Mouse (Mus musculus) intestine, embryonic 15.5 days (tissue): Measurements from ENCODE around the gene Hist2h2ab. TPM values are rescaled to one million over a fixed set of nuclear protein-coding genes. Genes with fewer than 3 reads are reported as not detected.
"Not testable (repeated sequence)": the region's sequence is repeated elsewhere in the genome, so short reads cannot be mapped to it uniquely, and the experiment has no call there.

Experiments used
- ATAC-seq: fragments of 200-750 bp; cut with Nextera tagmentation; 2 replicates; pipeline ENCODE4 v1.8.0; 2017; ENCODE audit warnings: moderate TSS enrichment, moderate library complexity
- H3K27ac ChIP-seq: fragments of 300-500 bp; sonication (generic); 2 replicates; pipeline ENCODE4 v1.5.1; 2015; ENCODE audit warnings: mild to moderate bottlenecking, inconsistent platforms
- H3K27me3 ChIP-seq: fragments of 300-500 bp; sonication (generic); replicated peaks from 2 replicates; pipeline ENCODE4 v1.6.1; 2015; ENCODE audit warnings: inconsistent platforms
- H3K36me3 ChIP-seq: fragments of 300-500 bp; sonication (generic); 2 replicates; pipeline ENCODE4 v1.6.1; 2015; ENCODE audit warnings: inconsistent platforms
- H3K4me1 ChIP-seq: fragments of 300-500 bp; sonication (generic); replicated peaks from 2 replicates; pipeline ENCODE4 v1.6.1; 2015; ENCODE audit warnings: inconsistent platforms
- H3K4me2 ChIP-seq: fragments of 300-500 bp; sonication (generic); replicated peaks from 2 replicates; pipeline ENCODE4 v1.6.1; 2015; ENCODE audit warnings: mild to moderate bottlenecking, inconsistent platforms
- H3K4me3 ChIP-seq: fragments of 300-500 bp; sonication (generic); replicated peaks from 2 replicates; pipeline ENCODE4 v1.5.1; 2015; ENCODE audit warnings: inconsistent platforms
- H3K9ac ChIP-seq: fragments of 300-500 bp; sonication (generic); 2 replicates; pipeline ENCODE4 v1.6.1; 2015; ENCODE audit warnings: inconsistent platforms
- H3K9me3 ChIP-seq: fragments of 300-500 bp; sonication (generic); 2 replicates; pipeline ENCODE4 v1.6.1; 2016; ENCODE audit warnings: inconsistent platforms
- WGBS: fragments of 180-500 bp; shearing (Covaris S2); methylation state at CpG from one replicate; pipeline ENCODE4 v1.1.7; 2015; 5-methylcytosine and 5-hydroxymethylcytosine counted together
- polyA plus RNA-seq: library from polyadenylated mRNA; unstranded; fragments of >200 nt; fragmentation: Nextera tagmentation; extraction: Ambion mirVana; gene quantifications from 2 replicates; pipeline ENCODE4 v1.2.1, GENCODE M21; 2015

Gene Hist2h2ab
- polyA plus RNA-seq, 1 experiment from 2014 or later, result 1.1 TPM

DNA sequence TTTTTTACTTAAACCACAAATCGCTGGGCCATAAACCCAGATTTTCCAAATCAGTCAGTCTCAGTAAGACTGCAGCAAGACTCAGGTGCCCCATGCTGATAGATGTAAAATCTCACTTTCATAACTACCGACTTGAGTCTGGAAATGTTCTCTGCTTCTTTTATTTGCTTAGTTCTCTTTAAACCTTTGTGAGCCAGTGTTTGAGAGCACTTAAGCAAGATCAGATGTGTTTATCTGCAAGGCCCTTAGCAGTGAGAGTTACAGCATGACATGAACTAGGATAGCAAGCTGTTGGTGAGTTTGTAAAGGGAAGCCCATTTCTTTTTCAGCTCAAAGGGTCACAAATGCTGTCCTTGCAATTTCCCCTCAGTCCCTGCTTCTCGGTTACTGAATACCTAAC is 37.5 kb downstream of the Hist2h2ab start:
- H3K9me3 ChIP-seq, result no peaks in the 10 kb centered on the region
- no peak overlapping the region for H3K27ac ChIP-seq
- H3K4me2 ChIP-seq, result no peak overlapping the region
- peaks cover 10% of the 10 kb centered on the region; the same call in 1 of the 2 replicates for H3K4me1 ChIP-seq
- WGBS, result 72% methylated on average over 3 of the region's 3 CpGs
- no peak overlapping the region for H3K4me3 ChIP-seq
- no peaks in the 10 kb centered on the region for H3K36me3 ChIP-seq
- H3K9ac ChIP-seq, result no peak overlapping the region
- ATAC-seq, result no peak
- H3K27me3 ChIP-seq, result no peaks in the 10 kb centered on the region

DNA sequence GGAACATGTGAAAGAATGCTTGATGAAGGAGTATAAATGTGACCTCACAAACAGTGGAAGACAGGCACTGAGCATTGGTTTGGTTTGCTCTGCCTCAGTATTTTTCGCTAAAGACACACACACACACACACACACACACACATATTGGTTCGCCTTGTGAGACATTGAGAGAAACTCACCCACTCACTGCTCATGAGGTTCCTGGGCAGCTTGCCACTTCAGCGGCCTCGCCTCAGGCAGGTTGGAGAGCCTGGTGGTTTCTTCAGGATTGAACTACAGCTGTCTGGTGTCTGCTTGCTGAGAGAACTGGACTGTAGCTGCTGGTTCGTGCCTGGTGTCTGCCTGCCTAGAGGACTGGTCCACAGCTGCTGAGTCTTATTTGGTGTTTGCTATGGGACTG is 40.6 kb downstream of the Hist2h2ab start:
- H3K9me3 ChIP-seq, result no peaks in the 10 kb centered on the region
- no peak overlapping the region for H3K4me2 ChIP-seq
- H3K4me1 ChIP-seq, result peaks cover 16% of the 10 kb centered on the region
- no peak for ATAC-seq
- no peak overlapping the region for H3K4me3 ChIP-seq
- H3K27ac ChIP-seq, result no peak overlapping the region
- H3K27me3 ChIP-seq, result no peaks in the 10 kb centered on the region
- WGBS, result 88% methylated on average over 5 of the region's 5 CpGs
- H3K9ac ChIP-seq, result no peak overlapping the region
- H3K36me3 ChIP-seq, result no peaks in the 10 kb centered on the region

DNA sequence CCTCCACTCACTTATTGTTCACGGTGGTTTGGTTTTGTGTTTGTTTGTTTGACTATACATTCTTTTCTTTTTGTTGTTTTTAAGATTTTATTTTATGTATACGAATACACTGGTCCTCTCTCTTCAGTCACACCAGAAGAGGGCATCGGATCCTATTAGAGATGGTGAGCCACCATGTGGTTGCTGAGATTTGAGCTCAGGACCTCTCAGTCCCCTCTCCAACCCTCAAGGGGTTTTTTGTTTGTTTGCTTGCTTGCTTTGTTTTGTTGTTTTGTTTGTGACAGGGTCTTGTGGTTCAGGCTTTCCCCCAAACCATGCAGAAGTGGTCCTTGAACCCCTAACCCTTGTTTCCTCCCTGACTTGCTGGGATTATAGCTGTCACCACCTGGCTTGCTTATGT is 42.0 kb downstream of the Hist2h2ab start:
- 58% methylated on average over 3 of the region's 3 CpGs for WGBS
- H3K9ac ChIP-seq, result no peak overlapping the region; the same call in 1 of the 2 replicates
- H3K4me1 ChIP-seq, result peaks cover 14% of the 10 kb centered on the region
- H3K36me3 ChIP-seq, result no peaks in the 10 kb centered on the region
- H3K9me3 ChIP-seq, result no peaks in the 10 kb centered on the region
- H3K4me2 ChIP-seq, result peak overlapping the region; percentile 72
- H3K4me3 ChIP-seq, result peak overlapping the region; percentile 53
- no peak for ATAC-seq
- peak overlapping the region; percentile 99 for H3K27ac ChIP-seq
- H3K27me3 ChIP-seq, result no peaks in the 10 kb centered on the region

DNA sequence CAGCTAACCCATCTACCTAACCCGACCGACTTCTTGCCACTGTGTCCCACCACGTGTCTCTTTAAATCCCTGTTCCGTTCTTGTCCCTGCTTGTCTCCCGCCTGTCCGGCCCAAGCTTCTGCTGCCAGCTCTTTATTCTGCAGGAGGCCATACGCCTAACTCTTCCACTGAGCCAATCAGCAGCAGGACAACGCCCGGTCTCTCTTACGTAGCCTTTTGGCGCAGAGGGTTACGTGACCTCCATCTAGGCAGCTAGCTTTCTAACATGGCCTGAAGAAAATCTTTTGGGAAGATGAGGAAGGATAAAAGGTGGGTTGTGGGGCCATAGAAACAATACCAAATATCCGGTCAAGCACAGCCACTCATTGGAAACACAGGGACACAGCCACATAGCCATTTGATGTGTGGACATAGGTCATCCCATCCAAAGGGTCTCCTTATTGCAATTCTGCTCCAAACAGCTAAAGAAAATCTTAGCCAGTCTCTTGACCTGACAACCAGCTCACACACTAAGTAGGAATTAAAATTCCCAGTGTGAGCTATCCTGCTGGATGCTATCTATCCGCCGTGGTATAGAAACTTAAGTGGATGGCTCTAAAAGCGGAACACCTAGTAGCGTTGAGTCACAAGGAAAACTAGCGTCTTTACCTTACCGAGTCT is 42.7 kb downstream of the Hist2h2ab start:
- no peaks in the 10 kb centered on the region for H3K27me3 ChIP-seq
- H3K27ac ChIP-seq, result peak overlapping the region; percentile 99
- peak; percentile 85 for ATAC-seq
- peak overlapping the region; percentile 68 for H3K9ac ChIP-seq
- under 1% methylated on average over 19 of the region's 19 CpGs for WGBS
- H3K4me1 ChIP-seq, result peaks cover 13% of the 10 kb centered on the region
- H3K4me3 ChIP-seq, result peak overlapping the region; percentile 53
- H3K9me3 ChIP-seq, result no peaks in the 10 kb centered on the region
- no peaks in the 10 kb centered on the region for H3K36me3 ChIP-seq
- H3K4me2 ChIP-seq, result peak overlapping the region; percentile 72

DNA sequence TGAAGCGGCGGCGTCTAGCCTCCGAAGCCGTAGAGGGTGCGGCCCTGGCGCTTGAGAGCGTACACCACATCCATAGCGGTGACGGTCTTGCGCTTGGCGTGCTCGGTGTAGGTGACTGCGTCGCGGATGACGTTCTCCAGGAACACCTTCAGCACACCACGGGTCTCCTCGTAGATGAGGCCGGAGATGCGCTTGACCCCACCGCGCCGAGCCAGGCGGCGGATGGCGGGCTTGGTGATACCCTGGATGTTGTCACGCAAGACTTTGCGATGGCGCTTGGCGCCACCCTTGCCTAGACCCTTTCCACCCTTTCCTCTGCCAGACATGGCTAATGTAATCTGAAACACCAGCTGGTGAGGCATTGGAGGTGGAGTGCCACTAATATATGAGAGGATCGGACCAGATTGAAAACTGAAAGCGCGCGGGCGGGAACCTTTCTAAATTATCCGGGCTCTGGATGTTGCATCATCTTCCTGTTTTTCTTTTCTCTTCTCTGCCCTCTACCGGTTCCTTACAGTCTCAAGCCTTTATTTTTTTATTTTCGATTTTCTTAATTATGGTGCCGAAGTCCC is 43.4 kb downstream of the Hist2h2ab start, which contains the start of gene Hist2h4:
TSS of gene Hist2h4 (minus strand) at position 333 of the 572 bp plus-strand sequence.
- no peaks in the 10 kb centered on the region for H3K9me3 ChIP-seq
- H3K4me1 ChIP-seq, result peaks cover 17% of the 10 kb centered on the region
- peak within 1 kb of the TSS; percentile 99 for H3K27ac ChIP-seq
- under 1% methylated on average over 40 of the region's 40 CpGs for WGBS
- H3K4me2 ChIP-seq, result peak within 1 kb of the TSS; percentile 72
- H3K4me3 ChIP-seq, result peak within 1 kb of the TSS; percentile 53
- no peaks in the 10 kb centered on the region for H3K27me3 ChIP-seq
- peak; percentile 91 for ATAC-seq
- H3K36me3 ChIP-seq, result no peaks in the 10 kb centered on the region
- H3K9ac ChIP-seq, result peak within 1 kb of the TSS; percentile 68

DNA sequence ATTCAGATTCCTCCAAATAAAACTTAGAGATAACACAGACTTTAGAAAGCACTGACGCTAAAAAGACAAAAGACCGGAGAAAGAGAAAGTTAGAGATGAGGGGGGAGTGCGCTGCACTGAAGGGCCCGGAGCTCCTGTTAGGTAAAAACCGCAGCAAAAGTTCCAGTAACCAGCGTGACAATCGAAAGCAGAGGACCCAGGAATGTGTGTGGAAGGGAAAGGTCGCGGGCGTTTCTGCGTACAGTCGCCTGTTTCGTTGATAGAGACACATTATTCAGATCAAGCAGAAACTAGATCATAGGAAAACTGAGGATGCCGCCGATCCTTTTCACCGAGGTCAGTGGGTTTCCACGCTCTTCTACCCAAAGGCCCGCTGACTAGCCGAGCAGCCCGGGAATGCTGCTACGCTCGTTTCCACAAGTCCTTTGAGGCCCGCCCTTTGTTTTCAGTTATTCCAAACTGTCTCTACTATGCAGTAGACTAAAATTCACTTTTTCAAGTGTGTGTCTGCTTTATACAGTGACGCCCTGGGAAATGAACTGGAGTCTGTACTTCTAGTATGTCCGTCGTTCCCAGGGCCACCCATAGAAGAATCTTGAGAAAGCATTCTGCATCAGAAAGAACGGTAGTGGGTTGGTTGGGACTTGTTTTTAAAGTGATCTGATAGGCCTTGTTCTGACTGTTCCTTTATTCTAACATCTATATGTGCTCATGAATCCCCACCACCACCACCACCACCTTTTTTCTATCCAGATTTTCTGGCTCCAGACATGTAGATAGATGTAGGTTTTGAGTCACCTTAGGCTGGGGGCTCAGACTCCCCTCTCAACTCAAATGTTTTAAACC is 44.1 kb downstream of the Hist2h2ab start:
- Histone ChIP-seq H3K27me3 (no peaks in the 10 kb centered on the region), H3K9ac (peak overlapping the region; percentile 59), H3K4me1 (peaks cover 17% of the 10 kb centered on the region), H3K27ac (peak overlapping the region; percentile 94), H3K36me3 (no peaks in the 10 kb centered on the region), H3K4me2 (peak overlapping the region; percentile 72), H3K4me3 (peak overlapping the region; percentile 53), H3K9me3 (no peaks in the 10 kb centered on the region)
- ATAC-seq, result peak; percentile 45
- 5% methylated on average over 27 of the region's 27 CpGs for whole genome bisulfite sequencing

DNA sequence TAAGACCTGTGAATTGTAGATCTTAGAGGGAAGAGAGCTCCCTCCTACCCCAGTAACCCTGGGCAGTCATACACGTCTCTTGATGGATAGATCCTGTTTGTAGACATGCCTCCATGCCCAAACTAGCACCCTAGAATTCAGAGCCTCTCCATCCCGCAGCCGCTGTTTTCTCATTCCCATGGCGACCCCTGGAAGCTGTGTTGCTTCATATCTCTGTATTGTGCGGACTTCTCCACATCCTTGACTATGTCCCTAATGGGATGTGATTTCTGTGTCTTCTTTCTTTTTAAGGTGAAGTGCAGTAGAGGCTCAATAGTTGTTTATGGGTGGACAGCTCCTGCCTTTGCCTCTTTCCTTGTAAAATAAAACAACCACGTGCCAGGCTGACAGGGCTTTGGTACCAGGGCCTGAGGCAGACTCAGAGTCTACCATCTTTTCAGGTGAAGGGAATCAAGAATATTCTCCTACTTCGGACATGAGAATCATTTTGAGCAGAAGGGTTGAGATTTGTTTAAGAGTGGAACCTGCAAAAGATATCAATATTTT is 44.8 kb downstream of the Hist2h2ab start:
- ATAC-seq, result no peak
- no peaks in the 10 kb centered on the region for H3K27me3 ChIP-seq
- peak overlapping the region; percentile 94 for H3K27ac ChIP-seq
- H3K4me3 ChIP-seq, result 0 out of 2 replicates have a peak overlapping the region, but pooled peaks have one; percentile 53
- peaks cover 17% of the 10 kb centered on the region for H3K4me1 ChIP-seq
- 73% methylated on average over 7 of the region's 7 CpGs for WGBS
- peak overlapping the region; percentile 59 for H3K9ac ChIP-seq
- no peaks in the 10 kb centered on the region for H3K36me3 ChIP-seq
- H3K4me2 ChIP-seq, result peak overlapping the region; percentile 72
- H3K9me3 ChIP-seq, result no peaks in the 10 kb centered on the region

DNA sequence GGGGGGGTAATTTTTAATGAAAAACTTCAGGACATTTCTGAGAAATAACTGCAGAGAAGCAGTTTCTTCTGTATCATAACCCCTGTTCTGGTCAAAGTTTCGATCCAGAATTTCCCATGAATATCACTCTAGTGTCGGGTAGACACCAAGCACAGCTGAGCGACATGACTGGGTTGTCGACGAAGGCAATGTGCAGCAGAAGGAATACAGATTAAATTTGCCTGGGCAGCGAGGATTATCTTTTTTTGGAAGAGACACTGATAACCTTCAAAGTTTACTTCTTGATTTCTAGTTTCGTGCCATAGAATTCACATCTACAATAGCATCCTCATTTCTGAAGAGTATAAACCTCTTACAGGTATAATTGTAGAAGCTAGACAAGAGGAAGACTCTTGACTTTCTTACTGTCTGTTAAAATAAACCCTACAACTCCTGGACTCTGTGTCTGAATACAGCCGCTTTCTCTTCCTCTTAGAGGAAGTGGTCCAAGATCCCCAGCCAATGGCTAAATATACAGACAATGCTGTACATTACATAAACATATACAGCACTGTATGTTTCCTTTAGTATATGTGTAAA is 46.6 kb downstream of the Hist2h2ab start:
- H3K27me3 ChIP-seq, result no peaks in the 10 kb centered on the region
- H3K9ac ChIP-seq, result no peak overlapping the region
- H3K4me3 ChIP-seq, result no peak overlapping the region
- no peak for ATAC-seq
- no peak overlapping the region for H3K27ac ChIP-seq
- no peaks in the 10 kb centered on the region for H3K36me3 ChIP-seq
- H3K4me2 ChIP-seq, result no peak overlapping the region
- no peaks in the 10 kb centered on the region for H3K9me3 ChIP-seq
- H3K4me1 ChIP-seq, result peaks cover 17% of the 10 kb centered on the region
- WGBS, result 88% methylated on average over 8 of the region's 8 CpGs

DNA sequence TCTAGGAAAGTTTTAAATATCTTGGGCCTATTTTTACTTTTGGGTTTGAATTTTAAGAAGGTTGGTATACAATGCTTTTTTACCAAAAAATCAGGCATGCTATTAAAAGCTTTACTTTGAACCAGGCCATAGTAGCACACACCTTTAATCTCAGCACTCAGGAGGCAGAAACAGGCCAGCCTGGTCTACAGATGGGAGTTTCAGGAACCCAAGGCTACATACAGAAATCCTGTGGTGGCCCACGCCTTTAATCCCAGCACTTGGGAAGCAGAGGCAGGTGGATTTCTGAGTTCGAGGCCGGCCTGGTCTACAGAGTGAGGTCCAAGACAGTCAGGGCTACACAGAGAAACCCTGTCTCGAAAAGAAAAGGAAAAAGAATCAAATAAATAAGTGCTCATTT is 47.9 kb downstream of the Hist2h2ab start:
- no peak for ATAC-seq
- H3K27ac ChIP-seq, result peak overlapping the region; percentile 83; the same call in 1 of the 2 replicates
- H3K27me3 ChIP-seq, result no peaks in the 10 kb centered on the region
- 77% methylated on average over 4 of the region's 4 CpGs for WGBS
- no peak overlapping the region; the same call in 1 of the 2 replicates for H3K9ac ChIP-seq
- no peaks in the 10 kb centered on the region for H3K36me3 ChIP-seq
- no peaks in the 10 kb centered on the region for H3K9me3 ChIP-seq
- H3K4me3 ChIP-seq, result no peak overlapping the region
- peaks cover 11% of the 10 kb centered on the region for H3K4me1 ChIP-seq
- H3K4me2 ChIP-seq, result peak overlapping the region; percentile 51; the same call in 1 of the 2 replicates

DNA sequence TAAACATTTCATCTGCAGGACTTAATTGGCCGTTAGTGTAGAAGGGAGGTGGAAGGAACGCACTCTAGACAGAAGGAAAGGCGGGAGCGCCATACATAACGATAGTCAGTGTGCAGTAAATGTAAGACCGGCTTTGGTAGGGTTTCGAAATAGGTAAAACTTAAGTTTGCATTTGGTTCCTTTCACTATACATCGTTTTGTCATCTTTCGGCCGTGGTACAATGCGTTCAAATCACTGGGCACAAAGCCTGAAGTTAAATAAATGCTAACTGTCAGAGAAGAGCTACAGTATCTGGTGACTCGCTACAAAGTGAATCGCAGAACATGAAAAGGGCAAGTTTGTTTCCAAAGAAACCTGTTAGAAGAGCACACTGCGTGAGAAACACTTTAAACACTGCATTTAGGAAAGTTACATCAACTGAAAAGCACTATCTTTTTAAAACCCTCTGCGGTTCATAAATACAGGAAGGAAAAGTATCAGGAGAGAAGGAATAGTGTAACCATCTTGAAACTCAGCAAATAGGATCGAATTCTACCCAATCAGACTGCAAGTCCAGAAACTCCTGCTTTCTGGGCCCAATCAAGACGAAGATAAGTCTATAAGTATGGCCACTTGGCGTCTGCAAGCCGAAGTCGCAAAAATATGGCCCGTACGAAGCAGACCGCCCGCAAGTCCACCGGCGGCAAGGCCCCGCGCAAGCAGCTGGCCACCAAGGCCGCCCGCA is 48.5 kb downstream of the Hist2h2ab start, which contains the start of gene Hist2h3b:
TSS of gene Hist2h3b (plus strand) at position 604 of the 725 bp plus-strand sequence.
- no peaks in the 10 kb centered on the region for H3K9me3 ChIP-seq
- peak within 1 kb of the TSS; percentile 49 for H3K9ac ChIP-seq
- H3K4me1 ChIP-seq, result peaks cover 11% of the 10 kb centered on the region
- H3K36me3 ChIP-seq, result no peaks in the 10 kb centered on the region
- peak within 1 kb of the TSS; percentile 79 for H3K4me2 ChIP-seq
- ATAC-seq, result peak; percentile 73
- 15% methylated on average over 29 of the region's 30 CpGs for WGBS
- H3K27ac ChIP-seq, result peak within 1 kb of the TSS; percentile 95
- H3K4me3 ChIP-seq, result peak within 1 kb of the TSS; percentile 40
- H3K27me3 ChIP-seq, result no peaks in the 10 kb centered on the region

DNA sequence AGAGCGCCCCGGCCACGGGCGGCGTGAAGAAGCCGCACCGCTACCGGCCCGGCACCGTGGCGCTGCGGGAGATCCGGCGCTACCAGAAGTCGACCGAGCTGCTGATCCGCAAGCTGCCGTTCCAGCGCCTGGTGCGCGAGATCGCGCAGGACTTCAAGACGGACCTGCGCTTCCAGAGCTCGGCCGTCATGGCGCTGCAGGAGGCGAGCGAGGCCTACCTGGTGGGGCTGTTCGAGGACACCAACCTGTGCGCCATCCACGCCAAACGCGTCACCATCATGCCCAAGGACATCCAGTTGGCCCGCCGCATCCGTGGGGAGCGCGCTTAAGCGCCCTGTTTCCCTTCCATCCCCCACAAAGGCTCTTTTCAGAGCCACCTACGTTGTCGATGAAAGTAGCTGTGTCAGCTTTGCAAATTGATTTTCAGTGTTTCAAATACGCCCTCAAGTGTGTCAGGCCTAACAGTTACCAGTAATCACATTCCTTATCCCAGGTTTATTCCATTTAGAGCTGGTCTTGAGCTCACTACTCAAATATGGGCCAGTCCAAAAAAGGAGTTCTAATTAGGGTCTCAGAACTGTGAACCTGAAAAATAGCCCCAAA is 49.2 kb downstream of the Hist2h2ab start:
- peak overlapping the region; percentile 67 for H3K4me2 ChIP-seq
- peak; percentile 60 for ATAC-seq
- H3K9me3 ChIP-seq, H3K36me3 ChIP-seq, H3K27me3 ChIP-seq: not testable (repeated sequence)
- peak overlapping the region; percentile 40 for H3K4me3 ChIP-seq
- WGBS, result 0% methylated on average over 12 of the region's 44 CpGs
- H3K4me1 ChIP-seq, result peaks cover 11% of the 10 kb centered on the region
- peak overlapping the region; percentile 95 for H3K27ac ChIP-seq
- H3K9ac ChIP-seq, result peak overlapping the region; percentile 49
